9 mouse cellular contexts compared by ENCODE assay signal in genomic region chr9:119510902-119511301, GRCm38 (mm10).
DNase-seq lines count a peak whose midpoint lies in the region; ATAC-seq and TF ChIP-seq lines count a peak whose summit lies in the region.
"Had no signal": no experiment of that assay in that cellular context is flagged by ENCODE, and none has a peak within 500 bp of the region (broad histone marks: within the 10 kb centered on the region; RNA-seq: fewer than 3 reads in every experiment).

No protein-coding gene starts in this region.

- H3K27ac ChIP-seq in kidney, adult 2 months (ENCODE audit: insufficient read depth, low read depth, low read length) = no peak overlapping the region
- H3K27ac ChIP-seq in kidney, embryonic 15.5 days = no peak overlapping the region
- H3K27ac ChIP-seq in embryonic facial prominence, embryonic 15.5 days (replicated peaks) = peak overlapping the region; percentile 3; the same call in 1 of the 2 replicates
- H3K27ac ChIP-seq in left cerebral cortex, adult 2 months = no peak overlapping the region
- no peak overlapping the region for H3K27ac ChIP-seq in thymus, adult 2 months (ENCODE audit: control insufficient read depth, insufficient read depth, low read length)

- ATAC-seq in kidney, embryonic 15.5 days (replicated peaks; ENCODE audit: low FRiP score) = no peak
- ATAC-seq in embryonic facial prominence, embryonic 15.5 days (ENCODE audit: insufficient number of reproducible peaks, low FRiP score, low TSS enrichment, low read depth) = peak; percentile 69
- no peak for ATAC-seq in inflammation-experienced regulatory T-cells, adult 6 months

- intact Hi-C loops in left cerebral cortex, adult 2 months (cut with DNase I) = loop anchor here (5.0 kb wide), 1 partner anchor 46 kb away; no protein-coding TSS in a partner anchor

- H3K9ac ChIP-seq in kidney, embryonic 15.5 days = no peak overlapping the region
- H3K9ac ChIP-seq in embryonic facial prominence, embryonic 15.5 days = no peak overlapping the region

- DNase-seq in kidney, adult 2 months = peak; percentile 65
- peak; percentile 67 for DNase-seq in brain, embryonic 18.5 days (ENCODE audit: low read depth, low spot score)
- peak; percentile 24 to 48 for DNase-seq in left cerebral cortex, adult 2 months (ENCODE audit: extremely low spot score in 1 of 2, low spot score in 2 of 2)
- DNase-seq in thymus, adult 2 months = no peak
- DNase-seq in gastrocnemius, postnatal 25 days = no peak

- H3K36me3 ChIP-seq in kidney, adult 2 months (ENCODE audit: control insufficient read depth, insufficient read depth, low read length) = no peaks in the 10 kb centered on the region
- no peaks in the 10 kb centered on the region for H3K36me3 ChIP-seq in kidney, embryonic 15.5 days
- H3K36me3 ChIP-seq in embryonic facial prominence, embryonic 15.5 days = no peaks in the 10 kb centered on the region
- H3K36me3 ChIP-seq in thymus, adult 2 months (ENCODE audit: control insufficient read depth, insufficient read depth, low read length) = no peaks in the 10 kb centered on the region
- H3K36me3 ChIP-seq: G1E had no signal

- TF ChIP-seq CTCF in kidney, adult 2 months (conservative IDR thresholded peaks at IDR 0.05; ENCODE audit: insufficient read depth, insufficient read length, low read depth, low read length) = no peak
- no peak for TF ChIP-seq CTCF in left cerebral cortex, adult 2 months (IDR thresholded peaks at IDR 0.05)
- TF ChIP-seq CTCF in thymus, adult 2 months (IDR thresholded peaks at IDR 0.05; ENCODE audit: borderline replicate concordance, control insufficient read depth, extremely low read depth, insufficient read depth, low read length, poor library complexity) = no peak

- H3K4me3 ChIP-seq in kidney, adult 2 months (ENCODE audit: insufficient read depth, low read depth, low read length) = no peak overlapping the region
- H3K4me3 ChIP-seq in kidney, embryonic 15.5 days (replicated peaks) = no peak overlapping the region
- H3K4me3 ChIP-seq in embryonic facial prominence, embryonic 15.5 days (replicated peaks) = no peak overlapping the region
- H3K4me3 ChIP-seq in left cerebral cortex, adult 2 months = no peak overlapping the region
- H3K4me3 ChIP-seq in thymus, adult 2 months (ENCODE audit: control insufficient read depth, insufficient read depth, low read length) = no peak overlapping the region

- no peaks in the 10 kb centered on the region for H3K4me1 ChIP-seq in kidney, adult 2 months (ENCODE audit: control insufficient read depth, insufficient read depth, low read length)
- no peaks in the 10 kb centered on the region for H3K4me1 ChIP-seq in kidney, embryonic 15.5 days
- H3K4me1 ChIP-seq in embryonic facial prominence, embryonic 15.5 days = no peaks in the 10 kb centered on the region
- H3K4me1 ChIP-seq in thymus, adult 2 months (replicated peaks; ENCODE audit: control insufficient read depth, insufficient read depth, low read length) = peaks cover 13% of the 10 kb centered on the region

- 61% methylated on average over 6 of the region's 6 CpGs for WGBS in kidney, adult 2 months
- WGBS in kidney, embryonic 15.5 days = 63% methylated on average over 6 of the region's 6 CpGs
- 31% methylated on average over 6 of the region's 6 CpGs for WGBS in embryonic facial prominence, embryonic 15.5 days
- 52% methylated on average over 6 of the region's 6 CpGs for WGBS in thymus, adult 2 months

- H3K9me3 ChIP-seq in kidney, embryonic 15.5 days (replicated peaks) = 0 out of 2 replicates have a peak, but pooled peaks cover 4% of the 10 kb centered on the region
- 0 out of 2 replicates have a peak, but pooled peaks cover 4% of the 10 kb centered on the region for H3K9me3 ChIP-seq in embryonic facial prominence, embryonic 15.5 days (replicated peaks)

- no peak overlapping the region for H3K4me2 ChIP-seq in kidney, embryonic 15.5 days
- H3K4me2 ChIP-seq in embryonic facial prominence, embryonic 15.5 days (replicated peaks) = no peak overlapping the region

- no peaks in the 10 kb centered on the region for H3K27me3 ChIP-seq in kidney, adult 2 months (replicated peaks; ENCODE audit: control insufficient read depth, insufficient read depth, low read length)
- no peaks in the 10 kb centered on the region for H3K27me3 ChIP-seq in kidney, embryonic 15.5 days
- no peaks in the 10 kb centered on the region for H3K27me3 ChIP-seq in embryonic facial prominence, embryonic 15.5 days
- no peaks in the 10 kb centered on the region for H3K27me3 ChIP-seq in thymus, adult 2 months (ENCODE audit: control insufficient read depth, insufficient read depth, low read length)

- no peak for TF ChIP-seq POLR2A in kidney, adult 2 months (IDR thresholded peaks at IDR 0.05; ENCODE audit: low read depth, low read length)
- no peak for TF ChIP-seq POLR2A in thymus, adult 2 months (IDR thresholded peaks at IDR 0.05; ENCODE audit: control insufficient read depth, extremely low read depth, insufficient read depth, low read length, poor library complexity)

Comparison
In these comparisons a context has a peak if more than half of its experiments do, and no peak if none do; other contexts are left out.
1. DNase-seq: peak in kidney, adult 2 months (single experiment), brain, embryonic 18.5 days (single experiment) and left cerebral cortex, adult 2 months (2 of 2); none in thymus, adult 2 months (single experiment) and gastrocnemius, postnatal 25 days (single experiment).